Comparison of ENCODE assay signal across 8 mouse cellular contexts in genomic region chr8:126138645-126139545, GRCm38 (mm10).
A peak's percentile ranks its signal among the peaks of the same experiment; 100 is the strongest.
DNase-seq lines count a peak whose midpoint lies in the region; ATAC-seq and TF ChIP-seq lines count a peak whose summit lies in the region.

No protein-coding gene starts in this region.

- 3% methylated on average over 92 of the region's 95 CpGs for WGBS in forebrain, postnatal 0 days
- 1% methylated on average over 92 of the region's 95 CpGs for WGBS in midbrain, embryonic 11.5 days

- no peaks in the 10 kb centered on the region for H3K9me3 ChIP-seq in forebrain, postnatal 0 days (ENCODE audit: low read length)
- H3K9me3 ChIP-seq in midbrain, embryonic 11.5 days (ENCODE audit: control insufficient read depth, low read length), result no peaks in the 10 kb centered on the region

- peak overlapping the region; percentile 47 for H3K4me3 ChIP-seq in forebrain, postnatal 0 days (ENCODE audit: low read depth, low read length)
- H3K4me3 ChIP-seq in midbrain, embryonic 11.5 days (ENCODE audit: low read depth, low read length), result peak overlapping the region; percentile 48

- H3K27me3 ChIP-seq in forebrain, postnatal 0 days (ENCODE audit: insufficient read depth, low read length), result peaks cover 5% of the 10 kb centered on the region
- peaks cover 25% of the 10 kb centered on the region for H3K27me3 ChIP-seq in midbrain, embryonic 11.5 days (ENCODE audit: control insufficient read depth, insufficient read depth, low read length)

- peak; percentile 75 for ATAC-seq in forebrain, postnatal 0 days
- ATAC-seq in midbrain, embryonic 11.5 days (ENCODE audit: low FRiP score), result peak; percentile 66

- no peak for TF ChIP-seq CTCF in forebrain, postnatal 0 days (IDR thresholded peaks at IDR 0.05; ENCODE audit: low read depth)

- H3K27ac ChIP-seq in forebrain, postnatal 0 days (ENCODE audit: low read depth, low read length), result 0 out of 2 replicates have a peak overlapping the region, but pooled peaks have one; percentile 1
- H3K27ac ChIP-seq in midbrain, embryonic 11.5 days (ENCODE audit: low read depth, low read length), result no peak overlapping the region

- DNase-seq in left cerebral cortex, postnatal 25 days (ENCODE audit: low spot score in 2 of 2), result peak; percentile 16 to 45
- no peak for DNase-seq in left cerebral cortex, adult 11 months (ENCODE audit: low spot score)
- peak; percentile 73 to 84 for DNase-seq in cerebellum, adult 18-20 months
- DNase-seq in forebrain, postnatal 0 days, result peak; percentile 48
- peak; percentile 45 for DNase-seq in kidney, postnatal 14 days
- DNase-seq in midbrain, embryonic 11.5 days (ENCODE audit: low spot score, missing footprints), result peak; percentile 94
- no peak for DNase-seq in spleen, postnatal 4 days (ENCODE audit: low spot score in 2 of 2)
- no peak for DNase-seq in testis, postnatal 14 days (ENCODE audit: low spot score)

- intact Hi-C loops in left cerebral cortex, postnatal 25 days (cut with DNase I), result no loop called here

- peak overlapping the region; percentile 45 for H3K9ac ChIP-seq in forebrain, postnatal 0 days
- H3K9ac ChIP-seq in midbrain, embryonic 11.5 days (ENCODE audit: low read length), result peak overlapping the region; percentile 49

- H3K4me1 ChIP-seq in forebrain, postnatal 0 days (ENCODE audit: insufficient read depth), result no peaks in the 10 kb centered on the region
- H3K4me1 ChIP-seq in midbrain, embryonic 11.5 days (ENCODE audit: control insufficient read depth, insufficient read depth, low read length), result 0 out of 2 replicates have a peak, but pooled peaks cover 5% of the 10 kb centered on the region

- H3K4me2 ChIP-seq in forebrain, postnatal 0 days (ENCODE audit: low read depth), result peak overlapping the region; percentile 74
- peak overlapping the region; percentile 93 for H3K4me2 ChIP-seq in midbrain, embryonic 11.5 days

- no peaks in the 10 kb centered on the region for H3K36me3 ChIP-seq in forebrain, postnatal 0 days (ENCODE audit: insufficient read depth)
- no peaks in the 10 kb centered on the region for H3K36me3 ChIP-seq in midbrain, embryonic 11.5 days (ENCODE audit: control insufficient read depth, insufficient read depth, low read length)

Comparison
In these comparisons a context has a peak if more than half of its experiments do, and no peak if none do; other contexts are left out.
1. DNase-seq: peak in left cerebral cortex, postnatal 25 days (2 of 2), cerebellum, adult 18-20 months (2 of 2), forebrain, postnatal 0 days (single experiment), kidney, postnatal 14 days (single experiment) and midbrain, embryonic 11.5 days (single experiment); none in left cerebral cortex, adult 11 months (single experiment), spleen, postnatal 4 days (0 of 2) and testis, postnatal 14 days (single experiment).